Mouse (Mus musculus): ENCODE results near the gene Cspg4. TPM values are rescaled to one million over a fixed set of nuclear protein-coding genes. Genes with fewer than 3 reads are reported as not detected.

The Cspg4 gene
- polyA plus RNA-seq, 1 experiment, result 58.3 TPM

DNA sequence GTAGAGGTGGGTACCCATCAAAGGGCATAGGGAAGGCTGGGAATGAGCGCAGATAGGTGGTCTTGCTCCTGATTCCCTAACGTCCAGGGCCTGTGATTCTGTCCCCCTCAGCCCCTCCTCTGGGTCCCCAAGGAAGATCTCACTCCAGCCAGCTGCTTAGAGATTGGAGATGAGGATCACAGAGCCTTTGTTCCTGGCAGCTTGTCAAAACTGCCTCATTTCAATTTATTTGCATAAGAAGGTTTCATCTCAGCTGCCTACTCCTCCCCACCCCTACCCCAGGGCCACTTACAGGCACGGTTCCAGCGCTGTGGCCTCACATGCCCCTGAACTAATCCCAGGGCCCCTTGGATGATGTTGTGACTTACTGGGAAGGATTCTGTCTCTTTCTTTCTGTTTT, 34.7 kb upstream of the Cspg4 start:
- H3K36me3 ChIP-seq (ENCODE audit: control insufficient read depth, insufficient read depth), result no peaks in the 10 kb centered on the region

DNA sequence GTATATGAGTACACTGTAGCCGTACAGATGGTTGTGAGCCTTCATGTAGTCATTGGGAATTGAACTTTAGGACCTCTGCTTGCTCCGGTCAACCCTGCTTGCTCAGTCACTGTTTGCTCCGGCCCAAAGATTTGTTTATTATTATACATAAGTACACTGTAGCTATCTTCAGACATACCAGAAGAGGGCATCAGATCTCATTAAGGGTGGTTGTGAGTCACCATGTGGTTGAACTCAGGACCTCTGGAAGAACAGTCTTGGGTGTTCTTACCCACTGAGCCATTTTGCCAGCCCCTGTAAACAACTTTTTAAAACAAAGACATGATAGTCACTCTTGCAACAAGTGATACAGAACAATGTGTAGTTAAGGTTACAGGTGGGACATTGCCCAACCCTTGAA, 32.9 kb upstream of the Cspg4 start:
- H3ac ChIP-seq (ENCODE audit: control insufficient read depth, insufficient read length), result no peak overlapping the region
- no peak overlapping the region for H3K4me3 ChIP-seq
- no peaks in the 10 kb centered on the region for H3K79me2 ChIP-seq (ENCODE audit: control insufficient read depth, insufficient read depth)
- H3K27me3 ChIP-seq (ENCODE audit: control insufficient read depth, insufficient read depth, insufficient read length), result peaks cover 6% of the 10 kb centered on the region
- H3K36me3 ChIP-seq (ENCODE audit: control insufficient read depth, insufficient read depth), result no peaks in the 10 kb centered on the region
- TF ChIP-seq TCF12 (IDR thresholded peaks at IDR 0.05; ENCODE audit: insufficient read depth, poor library complexity, severe bottlenecking), result no peak
- no peak for TF ChIP-seq E2F4 (IDR thresholded peaks at IDR 0.05; ENCODE audit: insufficient read depth)
- TF ChIP-seq REST (IDR thresholded peaks at IDR 0.05; ENCODE audit: insufficient read depth, insufficient read length), result no peak
- no peak for TF ChIP-seq MYOD1 (IDR thresholded peaks at IDR 0.05; ENCODE audit: control insufficient read depth in 1 of 3, insufficient read length in 2 of 3, low read depth in 2 of 3)
- TF ChIP-seq MYOG (IDR thresholded peaks at IDR 0.05; ENCODE audit: control insufficient read depth in 1 of 3, insufficient read depth in 1 of 3, insufficient read length in 2 of 3, low read depth in 2 of 3), result no peak
- TF ChIP-seq POLR2A (IDR thresholded peaks at IDR 0.05; ENCODE audit: insufficient read length, low read depth), result no peak
- no peak for TF ChIP-seq MAX (IDR thresholded peaks at IDR 0.05; ENCODE audit: low read depth)
- H3K4me2 ChIP-seq (ENCODE audit: low read depth), result no peak overlapping the region

More for the DNA sequence above, 34.7 kb upstream of the Cspg4 start:
- TF ChIP-seq POLR2AphosphoS2 (IDR thresholded peaks at IDR 0.05; ENCODE audit: insufficient read length, low read depth) (no peak), USF1 (IDR thresholded peaks at IDR 0.05; ENCODE audit: low read depth) (no peak), MYOD1 (IDR thresholded peaks at IDR 0.05; ENCODE audit: control insufficient read depth in 1 of 3, insufficient read length in 2 of 3, low read depth in 2 of 3) (no peak), MAX (IDR thresholded peaks at IDR 0.05; ENCODE audit: low read depth) (no peak), POLR2A (IDR thresholded peaks at IDR 0.05; ENCODE audit: insufficient read length, low read depth) (no peak), TCF3 (IDR thresholded peaks at IDR 0.05; ENCODE audit: insufficient read length, low read depth) (no peak), SRF (IDR thresholded peaks at IDR 0.05; ENCODE audit: control insufficient read depth, insufficient read length, low read depth) (no peak), MYOG (IDR thresholded peaks at IDR 0.05; ENCODE audit: control insufficient read depth in 1 of 3, insufficient read depth in 1 of 3, insufficient read length in 2 of 3, low read depth in 2 of 3) (no peak), REST (IDR thresholded peaks at IDR 0.05; ENCODE audit: insufficient read depth, insufficient read length) (no peak), TCF12 (IDR thresholded peaks at IDR 0.05; ENCODE audit: insufficient read depth, poor library complexity, severe bottlenecking) (no peak), E2F4 (IDR thresholded peaks at IDR 0.05; ENCODE audit: insufficient read depth) (no peak), CEBPB (IDR thresholded peaks at IDR 0.05; ENCODE audit: insufficient read depth, poor library complexity, severe bottlenecking) (no peak)
- no peak overlapping the region for H3K4me3 ChIP-seq
- no peak overlapping the region for H3K4me2 ChIP-seq (ENCODE audit: low read depth)
- H3K79me2 ChIP-seq (ENCODE audit: control insufficient read depth, insufficient read depth), result no peaks in the 10 kb centered on the region
- H3ac ChIP-seq (ENCODE audit: control insufficient read depth, insufficient read length), result no peak overlapping the region
- H3K27me3 ChIP-seq (ENCODE audit: control insufficient read depth, insufficient read depth, insufficient read length), result peaks cover 12% of the 10 kb centered on the region

DNA sequence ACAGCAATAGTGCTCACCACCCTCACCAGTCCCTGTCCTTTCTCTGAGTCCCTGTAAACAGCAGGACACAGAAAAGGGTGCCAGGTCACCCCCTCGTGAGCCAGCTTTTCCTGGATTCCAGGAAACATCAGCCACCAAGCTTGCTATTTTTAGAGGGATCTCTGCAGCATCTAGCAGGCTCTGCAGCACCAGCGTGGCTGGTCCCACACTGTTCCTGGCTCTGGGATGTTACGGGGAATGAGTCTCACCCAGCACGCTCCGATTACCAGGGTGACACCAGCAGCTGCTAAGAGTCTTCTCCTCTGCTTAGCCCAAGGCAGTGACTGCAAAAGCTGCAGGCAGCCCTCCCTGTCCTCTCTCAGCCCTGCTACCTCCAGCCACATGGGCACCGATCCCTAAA, 31.9 kb upstream of the Cspg4 start:
- H3K36me3 ChIP-seq (ENCODE audit: control insufficient read depth, insufficient read depth), result no peaks in the 10 kb centered on the region
- H3K27me3 ChIP-seq (ENCODE audit: control insufficient read depth, insufficient read depth, insufficient read length), result peaks cover 4% of the 10 kb centered on the region
- H3K4me2 ChIP-seq (ENCODE audit: low read depth), result no peak overlapping the region
- no peak overlapping the region for H3ac ChIP-seq (ENCODE audit: control insufficient read depth, insufficient read length)
- TF ChIP-seq MYOG (IDR thresholded peaks at IDR 0.05; ENCODE audit: control insufficient read depth in 1 of 3, insufficient read depth in 1 of 3, insufficient read length in 2 of 3, low read depth in 2 of 3) (no peak), MAX (IDR thresholded peaks at IDR 0.05; ENCODE audit: low read depth) (no peak), POLR2A (IDR thresholded peaks at IDR 0.05; ENCODE audit: insufficient read length, low read depth) (no peak), E2F4 (IDR thresholded peaks at IDR 0.05; ENCODE audit: insufficient read depth) (no peak), TCF12 (IDR thresholded peaks at IDR 0.05; ENCODE audit: insufficient read depth, poor library complexity, severe bottlenecking) (no peak), USF1 (IDR thresholded peaks at IDR 0.05; ENCODE audit: low read depth) (no peak), MYOD1 (IDR thresholded peaks at IDR 0.05; ENCODE audit: control insufficient read depth in 1 of 3, insufficient read length in 2 of 3, low read depth in 2 of 3) (no peak), POLR2AphosphoS2 (IDR thresholded peaks at IDR 0.05; ENCODE audit: insufficient read length, low read depth) (no peak), CEBPB (IDR thresholded peaks at IDR 0.05; ENCODE audit: insufficient read depth, poor library complexity, severe bottlenecking) (no peak), TCF3 (IDR thresholded peaks at IDR 0.05; ENCODE audit: insufficient read length, low read depth) (no peak), SRF (IDR thresholded peaks at IDR 0.05; ENCODE audit: control insufficient read depth, insufficient read length, low read depth) (no peak)
- H3K79me2 ChIP-seq (ENCODE audit: control insufficient read depth, insufficient read depth), result no peaks in the 10 kb centered on the region
- H3K4me3 ChIP-seq, result no peak overlapping the region

DNA sequence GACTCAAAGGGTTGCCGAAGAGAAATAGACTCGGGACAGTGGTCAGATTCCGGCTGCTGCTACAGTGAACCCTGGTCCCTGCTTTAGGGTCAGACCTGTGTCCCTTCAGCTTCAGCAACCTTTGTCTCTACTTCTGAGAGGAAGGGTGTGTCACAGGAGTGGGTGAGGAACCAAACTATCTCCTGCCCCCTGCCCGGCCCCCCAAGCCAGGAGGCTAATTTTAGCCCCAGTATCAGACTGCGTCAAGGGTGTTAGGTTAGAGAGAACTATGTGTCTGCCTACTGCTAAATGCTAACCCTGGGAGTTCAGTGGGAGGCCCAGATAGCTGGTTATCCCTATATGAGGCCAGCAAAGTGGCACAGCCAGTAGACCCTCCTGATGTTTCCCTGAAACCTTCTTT, 29.7 kb upstream of the Cspg4 start:
- no peak overlapping the region for H3K4me3 ChIP-seq
- no peak for TF ChIP-seq MYOD1 (IDR thresholded peaks at IDR 0.05; ENCODE audit: control insufficient read depth in 1 of 3, insufficient read length in 2 of 3, low read depth in 2 of 3)
- TF ChIP-seq MAX (IDR thresholded peaks at IDR 0.05; ENCODE audit: low read depth), result no peak
- TF ChIP-seq POLR2AphosphoS2 (IDR thresholded peaks at IDR 0.05; ENCODE audit: insufficient read length, low read depth), result no peak
- no peak for TF ChIP-seq REST (IDR thresholded peaks at IDR 0.05; ENCODE audit: insufficient read depth, insufficient read length)
- TF ChIP-seq TCF12 (IDR thresholded peaks at IDR 0.05; ENCODE audit: insufficient read depth, poor library complexity, severe bottlenecking), result no peak
- no peak for TF ChIP-seq USF1 (IDR thresholded peaks at IDR 0.05; ENCODE audit: low read depth)
- TF ChIP-seq POLR2A (IDR thresholded peaks at IDR 0.05; ENCODE audit: insufficient read length, low read depth), result no peak
- TF ChIP-seq SRF (IDR thresholded peaks at IDR 0.05; ENCODE audit: control insufficient read depth, insufficient read length, low read depth), result no peak
- TF ChIP-seq MYOG (IDR thresholded peaks at IDR 0.05; ENCODE audit: control insufficient read depth in 1 of 3, insufficient read depth in 1 of 3, insufficient read length in 2 of 3, low read depth in 2 of 3), result no peak
- TF ChIP-seq E2F4 (IDR thresholded peaks at IDR 0.05; ENCODE audit: insufficient read depth), result no peak
- no peak for TF ChIP-seq TCF3 (IDR thresholded peaks at IDR 0.05; ENCODE audit: insufficient read length, low read depth)
- H3ac ChIP-seq (ENCODE audit: control insufficient read depth, insufficient read length), result no peak overlapping the region
- H3K79me2 ChIP-seq (ENCODE audit: control insufficient read depth, insufficient read depth), result no peaks in the 10 kb centered on the region
- peaks cover 14% of the 10 kb centered on the region for H3K27me3 ChIP-seq (ENCODE audit: control insufficient read depth, insufficient read depth, insufficient read length)
- no peaks in the 10 kb centered on the region for H3K36me3 ChIP-seq (ENCODE audit: control insufficient read depth, insufficient read depth)
- H3K4me2 ChIP-seq (ENCODE audit: low read depth), result no peak overlapping the region

DNA sequence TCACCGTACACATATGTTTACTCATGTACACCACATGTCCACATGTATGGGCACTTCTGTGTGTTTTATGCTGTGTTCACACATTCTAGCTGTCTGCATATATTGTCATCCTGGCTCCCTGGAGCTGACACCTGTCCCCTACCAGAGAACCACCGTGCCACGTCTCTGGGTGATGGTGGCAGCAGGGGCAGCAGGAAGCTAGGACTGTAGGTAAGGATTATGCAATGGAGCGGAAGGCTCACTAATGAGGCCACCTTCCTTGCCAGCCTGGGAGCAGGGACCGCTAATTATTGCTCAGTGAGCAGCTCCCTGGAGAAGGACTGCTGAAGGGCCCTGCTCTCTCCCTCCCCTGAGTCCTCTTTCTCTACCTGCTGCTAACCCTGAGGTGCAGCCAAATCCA, 24.1 kb upstream of the Cspg4 start:
- H3K4me3 ChIP-seq, result no peak overlapping the region
- TF ChIP-seq POLR2A (IDR thresholded peaks at IDR 0.05; ENCODE audit: insufficient read length, low read depth) (no peak), REST (IDR thresholded peaks at IDR 0.05; ENCODE audit: insufficient read depth, insufficient read length) (no peak), CEBPB (IDR thresholded peaks at IDR 0.05; ENCODE audit: insufficient read depth, poor library complexity, severe bottlenecking) (no peak), TCF12 (IDR thresholded peaks at IDR 0.05; ENCODE audit: insufficient read depth, poor library complexity, severe bottlenecking) (no peak), MYOG (IDR thresholded peaks at IDR 0.05; ENCODE audit: control insufficient read depth in 1 of 3, insufficient read depth in 1 of 3, insufficient read length in 2 of 3, low read depth in 2 of 3) (no peak), MAX (IDR thresholded peaks at IDR 0.05; ENCODE audit: low read depth) (no peak), MYOD1 (IDR thresholded peaks at IDR 0.05; ENCODE audit: control insufficient read depth in 1 of 3, insufficient read length in 2 of 3, low read depth in 2 of 3) (no peak), SRF (IDR thresholded peaks at IDR 0.05; ENCODE audit: control insufficient read depth, insufficient read length, low read depth) (no peak), TCF3 (IDR thresholded peaks at IDR 0.05; ENCODE audit: insufficient read length, low read depth) (no peak), E2F4 (IDR thresholded peaks at IDR 0.05; ENCODE audit: insufficient read depth) (no peak)

More for the DNA sequence above, 24.1 kb upstream of the Cspg4 start:
- H3K36me3 ChIP-seq (ENCODE audit: control insufficient read depth, insufficient read depth), result no peaks in the 10 kb centered on the region
- H3ac ChIP-seq (ENCODE audit: control insufficient read depth, insufficient read length), result no peak overlapping the region
- peaks cover 10% of the 10 kb centered on the region for H3K27me3 ChIP-seq (ENCODE audit: control insufficient read depth, insufficient read depth, insufficient read length)
- no peak overlapping the region for H3K4me2 ChIP-seq (ENCODE audit: low read depth)
- no peaks in the 10 kb centered on the region for H3K79me2 ChIP-seq (ENCODE audit: control insufficient read depth, insufficient read depth)
